Mouse (Mus musculus) adrenal gland, adult 2 months (tissue): ENCODE data around the gene 1700018B08Rik. TPM values are rescaled to one million over a fixed set of nuclear protein-coding genes. Genes with fewer than 3 reads are reported as not detected.
A peak's percentile ranks its signal among the peaks of the same experiment; 100 is the strongest.

Experiments
- DNase-seq: peaks from one replicate; pipeline ENCODE4 v3.0.0; 2021
- long read RNA-seq: library from polyadenylated mRNA; stranded (forward); transcript quantifications from one replicate; pipeline ENCODE4 v2.0.0, GENCODE M21; 2021
- polyA plus RNA-seq: library from polyadenylated mRNA; depleted of rRNA; stranded (reverse); fragments of >200 nt; gene quantifications from 2 replicates; pipeline ENCODE4 v1.2.3, GENCODE M21; 2012; rRNA removed
- total RNA-seq, 2 experiments: library from RNA; stranded (reverse); gene quantifications; 2 replicates each; pipeline ENCODE4 v1.2.3; 2021

The 1700018B08Rik gene
- total RNA-seq = not detected
- not detected in 2 replicates for polyA plus RNA-seq
- long read RNA-seq = 0 reads

GRCm38 (mm10) chr8:121544276-121544785 lies at the start of gene 1700018B08Rik:
TSS of gene 1700018B08Rik (minus strand) at chr8:121544320.
- no peak for DNase-seq

GRCm38 (mm10) chr8:121593293-121593692 lies 49.2 kb upstream of the 1700018B08Rik start:
- DNase-seq = no peak

- peak; percentile 45 for DNase-seq
Observed at GRCm38 (mm10) chr8:121591178-121592066, 47.3 kb upstream of the 1700018B08Rik start.

GRCm38 (mm10) chr8:121590203-121591177 lies 46.4 kb upstream of the 1700018B08Rik start, which contains the start of gene Map1lc3b:
TSS of gene Map1lc3b (plus strand) at chr8:121590361.
- DNase-seq = peak; percentile 98

- no peak for DNase-seq
Observed at GRCm38 (mm10) chr8:121589205-121589726, 45.1 kb upstream of the 1700018B08Rik start.

- no peak for DNase-seq
Observed at GRCm38 (mm10) chr8:121588750-121589149, 44.6 kb upstream of the 1700018B08Rik start.

GRCm38 (mm10) chr8:121585159-121585825 lies 41.2 kb upstream of the 1700018B08Rik start:
- peak; percentile 100 for DNase-seq

- DNase-seq = no peak
Observed at GRCm38 (mm10) chr8:121584730-121585129, 40.6 kb upstream of the 1700018B08Rik start.

GRCm38 (mm10) chr8:121583653-121584052 lies 39.5 kb upstream of the 1700018B08Rik start:
- peak; percentile 50 for DNase-seq

- DNase-seq = no peak
Observed at GRCm38 (mm10) chr8:121580465-121580864, 36.3 kb upstream of the 1700018B08Rik start.

GRCm38 (mm10) chr8:121578676-121579451 lies 34.7 kb upstream of the 1700018B08Rik start, which contains the start of gene Fbxo31:
TSS of gene Fbxo31 (minus strand) at chr8:121578806.
- peak; percentile 95 for DNase-seq

GRCm38 (mm10) chr8:121577751-121578675 lies 33.9 kb upstream of the 1700018B08Rik start:
- DNase-seq = peak; percentile 26

GRCm38 (mm10) chr8:121575661-121576060 lies 31.5 kb upstream of the 1700018B08Rik start:
- DNase-seq = no peak

GRCm38 (mm10) chr8:121573275-121573674 lies 29.2 kb upstream of the 1700018B08Rik start:
- DNase-seq = peak; percentile 93

GRCm38 (mm10) chr8:121572121-121572520 lies 28.0 kb upstream of the 1700018B08Rik start:
- DNase-seq = no peak

- no peak for DNase-seq
Observed at GRCm38 (mm10) chr8:121570801-121571200, 26.7 kb upstream of the 1700018B08Rik start.

GRCm38 (mm10) chr8:121570335-121570734 lies 26.2 kb upstream of the 1700018B08Rik start:
- DNase-seq = peak; percentile 79

- DNase-seq = peak; percentile 56
Observed at GRCm38 (mm10) chr8:121568321-121568720, 24.2 kb upstream of the 1700018B08Rik start.

- DNase-seq = no peak
Observed at GRCm38 (mm10) chr8:121563701-121564100, 19.6 kb upstream of the 1700018B08Rik start.
